Mouse (Mus musculus): ENCODE results near the gene Tgm3. TPM values are rescaled to one million over a fixed set of nuclear protein-coding genes. Genes with fewer than 3 reads are reported as not detected.

Gene Tgm3
- total RNA-seq, 4 experiments from 2014 or later: not detected

GRCm38 (mm10) chr2:130068228-130068627 lies 56.1 kb downstream of the Tgm3 start:
- DNase-seq (ENCODE audit: low spot score in 2 of 2): no peak

- no peak for DNase-seq (ENCODE audit: low spot score in 2 of 2)
Measured at GRCm38 (mm10) chr2:130070396-130070795, 58.2 kb downstream of the Tgm3 start.

Small RNAs within 50 kb of the gene (microRNA-seq; reads per million reads assigned to microRNA genes)
- not detected for gene Mir6339

Other genes with a start within 250 kb of the Tgm3 start
- 10 to 100 TPM in 1 of 4 experiments, 1 to 10 TPM in 3; 7.5 to 10.1 (median 7.8) TPM for gene Stk35, start 211.8 kb upstream of the Tgm3 start, total RNA-seq (2022)
- not detected for gene Tgm6, start 100.1 kb downstream of the Tgm3 start, total RNA-seq (2022)
- gene Snrpb, start 167.1 kb downstream of the Tgm3 start, total RNA-seq (2022): 100 to 1,000 TPM; 130 to 142 (median 138) TPM
- gene Tmc2, start 182.8 kb downstream of the Tgm3 start, total RNA-seq (2022): not detected

Data from gastrocnemius, adult 8-10 months (tissue).